Mouse (Mus musculus): ENCODE measurements around the gene Zscan4f. TPM values are rescaled to one million over a fixed set of nuclear protein-coding genes. Genes with fewer than 3 reads are reported as not detected.
"Not testable (repeated sequence)": the region's sequence is repeated elsewhere in the genome, so short reads cannot be mapped to it uniquely, and the experiment has no call there.

Gene Zscan4f
- total RNA-seq (2021) = not detected

- intact Hi-C loops (cut with DNase I) = not testable (repeated sequence)
These were observed at the start of gene Zscan4f for GRCm38 (mm10) chr7:11397615-11398014. Zscan4f (plus strand) TSS chr7:11397915.

GRCm38 (mm10) chr7:11384641-11385040 lies 13.1 kb upstream of the Zscan4f start:
- intact Hi-C loops (cut with DNase I) = not testable (repeated sequence)

More at GRCm38 (mm10) chr7:11397615-11398014, at the start of gene Zscan4f:
- DNase-seq (ENCODE audit: low spot score in 2 of 2) = not testable (repeated sequence)

More at GRCm38 (mm10) chr7:11384641-11385040, 13.1 kb upstream of the Zscan4f start:
- not testable (repeated sequence) for DNase-seq (ENCODE audit: low spot score in 2 of 2)

Small RNAs within 50 kb of the gene (microRNA-seq; reads per million reads assigned to microRNA genes)
- gene Gm23087 = 0 reads per million in 2 experiments

Other genes starting within 250 kb of the Zscan4f start
- gene Zscan4d, start 231.8 kb upstream of the Zscan4f start, total RNA-seq (2021) = not detected
- not detected for gene Zscan4e, start 87.2 kb upstream of the Zscan4f start, total RNA-seq (2021)
- gene Zscan4-ps2, start 116.4 kb downstream of the Zscan4f start, total RNA-seq (2021) = not detected
- gene Zscan4-ps3, start 211.4 kb downstream of the Zscan4f start, total RNA-seq (2021) = not detected